Mouse (Mus musculus): ENCODE data around the gene Mfge8. TPM values are rescaled to one million over a fixed set of nuclear protein-coding genes. Genes with fewer than 3 reads are reported as not detected.

The Mfge8 gene
- total RNA-seq, 2 experiments from 2014 or later, result 184 to 202 TPM

DNA sequence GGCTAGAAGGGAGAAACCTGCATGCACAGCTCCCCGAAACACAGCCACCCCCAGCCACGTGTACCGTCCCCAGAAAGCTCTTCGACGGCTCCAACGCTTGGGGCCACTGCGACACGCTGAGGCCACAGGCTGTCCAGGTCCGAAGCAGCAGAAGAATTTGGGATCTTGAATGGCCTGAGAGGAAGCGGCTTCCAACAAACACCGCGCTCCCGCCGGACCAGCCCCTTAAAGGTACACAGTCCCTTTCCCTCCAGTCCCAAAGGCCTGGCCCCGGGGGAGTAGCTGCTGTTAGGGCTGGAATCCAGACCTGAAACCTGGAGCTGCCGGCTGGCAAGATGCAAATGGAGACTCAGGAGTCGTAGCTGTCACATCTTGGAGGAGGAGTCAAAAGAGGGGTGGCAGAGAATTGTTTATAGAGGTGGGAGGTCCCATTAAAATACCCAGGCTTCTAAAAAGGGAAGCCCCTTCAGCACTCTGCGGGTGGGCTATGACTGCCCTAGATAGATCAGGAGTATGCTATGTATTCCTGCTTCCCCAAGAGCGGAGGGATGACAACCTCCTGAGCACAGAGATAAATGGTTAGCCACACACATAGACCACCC lies 17.9 kb downstream of the Mfge8 start, which contains the start of gene Hapln3:
Hapln3 (minus strand) TSS at position 176 of the 602 bp plus-strand sequence.
- no peak for DNase-seq (ENCODE audit: low spot score in 2 of 2)

DNA sequence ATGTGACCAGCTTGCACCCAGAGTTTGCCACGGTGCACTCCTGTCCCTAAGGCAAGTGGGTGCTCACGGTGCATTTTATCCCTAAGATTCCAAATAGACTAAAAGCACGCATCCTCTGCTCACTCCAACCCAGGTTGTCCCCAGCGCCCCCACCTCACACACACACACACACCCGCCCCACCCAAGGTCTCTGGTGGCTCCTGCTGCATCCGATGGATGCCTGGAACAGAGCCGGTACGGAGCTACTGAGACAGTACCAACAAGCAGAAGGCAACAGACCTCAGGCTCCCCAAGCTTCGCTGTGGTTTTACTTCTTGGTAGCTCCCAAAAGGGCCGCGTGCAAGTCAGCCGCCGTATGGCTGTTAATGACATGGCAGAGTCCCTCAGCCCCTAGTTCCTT lies 18.5 kb downstream of the Mfge8 start:
- DNase-seq (ENCODE audit: low spot score in 2 of 2), result no peak

- DNase-seq (ENCODE audit: low spot score in 2 of 2), result no peak
Observed at GRCm38 (mm10) chr7:79129883-79130282, 19.0 kb downstream of the Mfge8 start.

DNA sequence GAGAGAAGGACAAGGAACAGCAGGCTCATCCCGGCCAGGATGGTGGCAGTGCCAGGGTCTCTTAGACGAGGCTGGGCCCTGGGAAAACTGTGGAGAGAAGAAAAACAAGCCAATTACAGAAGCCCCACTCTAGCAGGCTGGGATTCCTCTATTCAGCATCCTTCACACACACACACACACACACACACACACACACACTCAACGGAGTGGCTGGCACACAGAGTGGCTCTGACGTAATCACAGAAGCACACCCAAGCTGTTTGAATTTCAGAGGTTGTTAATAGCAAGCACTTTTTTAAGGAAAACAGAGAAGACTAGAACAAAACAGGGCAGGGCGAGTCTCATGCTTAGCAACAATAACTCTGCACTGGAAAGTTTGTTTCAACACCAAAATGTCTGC lies 25.4 kb downstream of the Mfge8 start:
- DNase-seq (ENCODE audit: low spot score in 2 of 2), result peak; percentile 53 to 82

DNA sequence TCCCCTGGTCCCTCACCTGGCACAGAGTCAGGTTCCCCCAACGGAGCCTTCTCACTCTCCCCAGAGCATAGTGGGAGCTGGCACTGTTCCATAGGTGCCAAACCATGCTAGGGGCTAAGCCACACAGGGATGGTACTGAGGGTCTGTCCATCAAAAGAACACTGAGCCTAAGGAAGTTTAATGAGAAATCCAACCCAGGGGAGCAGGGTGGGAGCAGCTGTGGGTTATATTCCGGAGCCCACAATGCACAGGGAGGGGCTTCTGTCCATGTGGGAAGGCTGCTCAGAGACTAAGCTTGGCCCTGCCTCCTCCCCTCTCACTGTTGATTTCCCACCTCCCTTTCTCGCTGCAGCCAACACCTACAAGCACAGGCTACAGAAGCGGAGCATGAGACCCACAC lies 35.0 kb downstream of the Mfge8 start:
- DNase-seq (ENCODE audit: low spot score in 2 of 2), result no peak

- DNase-seq (ENCODE audit: low spot score in 2 of 2), result no peak
Observed at GRCm38 (mm10) chr7:79096492-79096891, 52.4 kb downstream of the Mfge8 start.

DNA sequence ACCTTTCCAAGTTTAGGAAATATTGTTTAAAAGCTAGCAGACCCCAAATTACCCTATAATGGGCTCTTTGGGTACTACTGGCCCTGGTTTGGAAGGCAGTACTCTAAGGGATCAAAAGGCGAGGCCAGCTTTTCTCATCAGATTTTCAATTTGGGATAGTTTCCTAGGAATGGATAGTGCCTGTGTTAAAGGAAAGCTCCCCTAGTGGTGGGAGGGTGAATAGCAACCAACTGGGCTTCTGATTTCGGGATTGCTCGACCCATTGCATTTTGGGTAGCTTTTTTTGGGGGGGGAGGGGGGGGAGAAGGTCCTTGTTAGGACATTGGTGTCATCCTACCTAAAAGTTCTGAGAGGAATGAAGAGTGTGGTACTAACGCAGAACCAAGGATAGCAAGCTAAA lies 59.7 kb downstream of the Mfge8 start:
- peak in 1 of 2 experiments; percentile 38 for DNase-seq (ENCODE audit: low spot score in 2 of 2)

Other genes starting within 250 kb of the Mfge8 start
- gene Isg20, start 235.6 kb downstream of the Mfge8 start, total RNA-seq (2021), result under 1 TPM; 0.68 to 0.69 TPM
- gene Acan, start 95.6 kb downstream of the Mfge8 start, total RNA-seq (2021), result 1 to 10 TPM; 2.7 to 2.8 TPM
- gene Hapln3, start 18.0 kb downstream of the Mfge8 start, total RNA-seq (2021), result 1 to 10 TPM; 1.3 to 1.4 TPM
- 10 to 100 TPM; 62.0 to 65.6 TPM for gene Abhd2, start 124.1 kb upstream of the Mfge8 start, total RNA-seq (2021)
- 10 to 100 TPM; 22.4 to 23.9 TPM for gene Rlbp1, start 238.0 kb upstream of the Mfge8 start, total RNA-seq (2021)
- under 1 TPM; 0.27 to 0.33 TPM for gene Fanci, start 242.9 kb upstream of the Mfge8 start, total RNA-seq (2021)

All from layer of hippocampus, adult 18-20 months (tissue).